Mouse (Mus musculus) monocyte, adult 2 months (primary cell): Measurements from ENCODE around the gene Apom.

ENCODE experiments used
- DNase-seq, 2 experiments: peaks; one replicate each; pipeline ENCODE4 v3.0.0; 2022; ENCODE audit warnings: low spot score in 2 of 2, low read depth in 1 of 2

The Apom gene

DNA sequence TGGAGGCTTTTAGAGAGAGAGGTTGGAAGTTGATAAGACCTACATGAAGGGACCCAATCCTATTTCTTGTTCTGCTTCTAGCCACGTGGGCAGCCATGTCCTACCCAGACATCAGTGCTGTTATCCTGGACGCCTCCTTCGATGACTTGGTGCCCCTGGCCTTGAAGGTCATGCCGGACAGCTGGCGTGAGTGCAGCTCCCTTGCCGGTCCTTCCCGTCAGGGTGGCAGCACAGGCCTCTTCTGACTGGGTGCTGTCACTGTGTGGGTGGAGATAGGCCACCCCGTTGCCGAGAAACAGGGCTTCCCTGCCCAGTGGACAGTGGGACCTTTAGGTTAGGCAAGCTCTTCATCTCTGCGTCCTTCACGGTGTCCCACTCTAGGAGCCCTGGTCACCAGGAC lies 30.7 kb downstream of the Apom start:
- DNase-seq: no peak

DNA sequence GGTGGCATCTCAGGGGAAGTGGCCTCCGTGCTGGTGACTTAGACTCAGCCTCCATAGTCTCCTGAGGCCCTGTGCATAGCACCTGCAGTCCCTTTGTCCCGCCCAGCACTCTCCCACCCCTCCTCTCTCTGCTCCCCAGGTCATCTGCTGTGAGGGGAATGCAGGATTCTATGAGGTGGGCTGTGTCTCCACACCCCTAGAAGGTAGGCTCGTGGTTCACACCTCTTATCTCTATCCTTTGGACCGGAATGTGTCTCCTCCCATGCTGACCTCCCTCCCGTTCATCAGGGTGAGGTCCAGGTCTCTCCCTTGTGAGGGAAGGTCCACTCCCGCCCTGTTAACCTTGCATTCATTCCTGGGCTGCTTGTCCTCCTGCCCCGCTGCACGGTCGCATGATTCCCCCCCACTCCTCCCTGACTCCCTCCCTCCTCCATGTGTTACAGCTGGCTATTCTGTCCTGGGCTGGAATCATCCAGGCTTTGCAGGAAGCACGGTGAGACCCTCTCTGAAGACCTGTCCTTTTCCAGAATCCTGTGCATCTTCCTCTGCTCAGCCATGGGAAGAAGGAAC lies 31.6 kb downstream of the Apom start:
- no peak for DNase-seq

DNA sequence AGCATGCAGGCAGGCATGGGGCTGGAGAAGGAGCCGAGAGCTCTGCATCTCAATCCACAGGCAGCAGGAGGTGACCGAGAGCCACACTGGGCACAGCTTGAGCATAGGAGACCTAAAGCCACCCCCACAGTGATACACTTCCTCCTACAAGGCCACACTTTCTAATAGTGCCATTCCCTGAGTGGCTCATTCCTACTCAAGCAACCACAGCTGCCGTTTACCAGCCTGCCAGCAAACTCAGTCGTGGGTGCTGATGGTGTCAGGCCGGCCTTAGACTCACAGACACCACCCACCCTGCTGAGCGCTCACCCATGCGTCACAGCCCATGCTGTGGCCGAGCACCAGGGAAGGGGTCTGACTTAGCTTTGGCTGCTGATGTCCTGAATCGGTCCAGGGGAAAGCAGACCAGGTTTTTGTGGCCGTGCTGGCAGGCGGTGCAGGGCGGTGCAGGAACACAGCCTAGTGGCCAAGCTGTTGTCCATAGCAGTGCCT lies 34.6 kb downstream of the Apom start:
- no peak for DNase-seq

DNA sequence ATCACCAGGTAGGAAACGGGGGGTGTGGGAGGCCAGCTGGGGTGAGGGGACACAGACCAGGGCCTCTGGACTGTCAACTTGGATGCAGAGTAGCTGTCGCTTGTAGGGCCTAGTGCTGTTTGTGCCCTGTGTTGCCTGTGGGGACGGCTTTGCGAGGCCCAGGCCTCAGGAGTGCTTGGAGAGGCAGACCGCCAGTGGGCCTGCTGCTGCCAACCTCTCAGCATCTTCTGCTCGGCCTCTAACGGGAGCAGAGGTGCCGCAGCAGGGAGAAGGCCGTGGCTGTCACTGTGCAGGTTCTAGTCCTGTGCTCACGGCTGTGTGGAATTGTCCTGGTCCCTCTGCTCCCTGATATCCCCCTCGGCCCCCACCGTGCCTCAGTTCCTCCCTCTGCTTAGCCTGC lies 35.3 kb downstream of the Apom start:
- DNase-seq: no peak

DNA sequence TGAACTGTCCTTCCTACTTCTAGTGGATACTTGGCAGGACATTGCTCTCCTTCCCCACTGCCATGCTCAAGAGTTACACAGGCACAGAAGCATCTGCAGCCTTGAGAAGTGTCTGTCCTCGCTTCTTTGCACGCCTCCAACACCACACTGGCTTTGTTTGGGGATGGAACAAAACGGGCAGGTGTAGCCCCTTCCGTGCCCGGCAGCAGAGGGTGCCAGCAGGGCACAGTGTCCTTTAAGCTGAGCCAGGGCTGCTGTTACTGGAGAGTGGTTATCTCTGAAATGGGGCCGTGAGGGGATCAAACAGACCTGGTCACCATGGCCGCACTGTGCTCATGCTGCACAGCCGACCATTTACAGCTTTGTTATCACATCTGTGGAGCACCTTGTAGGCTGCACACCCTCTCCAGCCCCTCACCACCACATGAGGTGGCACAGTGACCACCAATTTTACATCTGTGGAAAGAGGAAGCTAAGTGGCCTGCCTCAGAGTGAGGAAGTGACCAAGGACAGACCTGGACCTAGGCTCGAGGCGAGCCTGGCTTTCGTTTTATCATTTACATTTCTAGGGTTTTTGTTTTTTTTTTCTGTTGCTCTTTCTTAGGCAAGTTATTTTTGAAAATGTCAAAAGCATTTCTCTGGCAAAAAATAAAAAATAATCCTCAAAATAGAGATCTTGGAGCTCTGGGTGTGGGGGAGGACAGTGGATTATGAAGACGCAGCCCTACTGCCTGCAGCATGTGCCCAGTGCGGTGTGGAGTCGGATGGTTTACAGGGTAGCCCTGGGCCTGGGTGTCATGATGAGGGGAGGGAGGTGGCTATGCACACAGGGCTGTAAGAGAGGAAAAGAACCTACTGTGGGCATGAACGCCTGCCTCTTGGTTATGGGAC lies 37.1 kb downstream of the Apom start:
- no peak for DNase-seq

DNA sequence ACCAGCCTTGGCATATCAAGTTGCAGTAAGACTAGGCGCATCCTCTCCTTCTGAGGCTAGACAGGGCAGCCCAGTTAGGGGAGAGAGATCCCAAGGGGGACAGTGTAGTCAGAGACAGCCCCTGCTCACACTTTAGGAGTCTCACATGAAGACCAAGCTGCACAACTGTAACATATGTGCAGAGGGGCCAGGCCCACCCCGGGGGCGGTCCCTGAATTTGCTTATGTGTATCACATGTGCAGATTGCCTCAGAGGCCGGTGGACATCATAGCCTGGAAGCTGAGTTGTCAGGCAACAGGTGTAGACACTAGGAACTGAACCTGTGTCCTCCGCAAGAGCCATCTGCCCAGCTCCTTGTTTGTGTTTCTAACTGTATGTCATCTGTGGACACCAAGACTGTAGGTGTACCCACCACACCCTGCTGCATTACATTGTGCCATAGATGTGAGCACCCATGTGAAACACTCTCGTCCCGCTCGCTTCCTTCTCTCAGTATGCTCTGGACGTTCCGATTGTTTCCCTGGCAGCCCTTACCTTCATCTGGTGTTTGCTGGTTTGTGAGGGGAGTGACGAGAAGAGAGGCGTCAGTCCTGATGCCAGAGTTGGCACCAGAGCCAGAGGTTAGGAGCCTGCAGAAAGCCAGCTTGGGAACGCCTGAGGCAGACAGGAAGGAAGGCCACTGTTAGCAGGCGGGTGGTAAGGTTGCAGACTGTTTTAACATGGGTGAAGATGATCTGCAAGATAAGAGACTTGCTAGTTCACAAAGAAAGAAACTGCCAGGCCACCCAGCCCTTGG lies 39.2 kb downstream of the Apom start:
- no peak for DNase-seq

DNA sequence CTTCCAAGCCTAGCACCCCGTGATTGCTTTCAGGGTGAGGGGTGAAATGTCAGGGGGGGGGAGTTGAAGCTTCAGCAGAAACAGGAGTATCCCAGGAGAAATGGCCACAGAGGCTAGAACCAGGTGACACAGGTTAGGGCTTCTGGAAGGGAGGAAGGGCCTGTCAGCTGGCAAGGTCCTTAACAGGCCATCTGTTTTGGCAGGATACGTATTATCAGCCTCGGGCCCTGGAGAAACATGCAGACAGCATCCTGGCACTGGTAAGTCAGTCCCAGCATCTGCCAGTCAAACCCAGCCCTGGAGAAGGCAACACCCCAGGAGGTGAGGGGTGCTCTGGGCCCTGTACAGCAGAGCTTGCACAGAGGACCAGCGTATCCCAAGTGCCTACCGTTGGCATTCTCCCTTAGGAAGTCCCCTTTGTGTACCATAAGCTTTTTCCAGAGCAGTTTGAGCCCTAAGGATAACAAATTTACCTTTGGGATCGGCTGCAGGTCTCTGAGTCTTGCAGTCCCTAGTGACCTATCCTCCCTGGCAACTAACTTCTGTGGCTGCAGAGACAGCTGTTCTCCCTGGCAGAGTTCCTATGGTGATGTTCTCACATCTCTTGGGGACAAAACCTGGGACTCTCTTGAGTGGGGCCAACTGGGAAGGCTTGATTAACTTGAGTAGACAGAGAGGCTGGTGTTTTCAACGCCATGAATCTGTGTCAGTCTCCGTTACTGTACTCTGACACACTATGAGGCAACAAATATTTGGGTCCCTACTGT lies 41.5 kb downstream of the Apom start:
- DNase-seq: no peak

DNA sequence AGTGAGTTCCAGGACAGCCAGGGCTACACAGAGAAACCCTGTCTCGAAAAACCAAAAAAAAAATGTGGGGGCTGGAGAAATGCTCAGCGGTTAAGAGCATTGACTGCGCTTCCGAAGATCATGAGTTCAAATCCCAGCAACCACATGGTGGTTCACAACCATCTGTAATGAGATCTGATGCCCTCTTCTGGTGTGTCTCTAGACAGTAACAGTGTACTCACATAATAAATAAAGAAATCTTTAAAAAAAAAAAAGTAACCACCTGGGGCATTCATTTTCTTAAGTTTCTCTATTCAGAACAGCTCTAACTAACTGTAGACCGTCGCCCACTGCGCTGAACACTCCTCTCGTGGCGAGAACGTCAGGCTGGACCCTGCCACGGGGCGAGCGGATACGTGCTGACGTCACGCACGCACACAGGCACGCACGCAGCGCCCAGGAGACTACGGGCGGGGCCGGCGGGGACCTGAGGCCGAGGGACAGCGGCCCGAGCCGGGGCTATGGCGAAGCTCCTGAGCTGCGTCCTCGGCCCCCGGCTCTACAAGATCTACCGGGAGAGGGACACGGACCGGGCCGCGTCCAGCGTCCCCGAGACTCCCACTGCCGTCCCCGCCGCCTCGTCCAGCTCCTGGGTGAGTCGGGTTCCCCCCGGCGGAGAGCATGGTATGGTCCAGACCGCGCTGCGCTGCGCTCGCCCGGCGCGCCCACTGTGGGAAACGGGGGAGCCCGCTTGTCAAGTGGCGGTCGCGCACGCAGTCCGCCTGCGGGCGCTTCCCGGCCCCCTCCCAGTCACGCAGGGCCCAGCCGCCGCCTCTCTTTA lies 42.8 kb downstream of the Apom start, which contains the start of gene Abhd16a:
Abhd16a (plus strand) TSS at position 439 of the 820 bp plus-strand sequence.
- peak; percentile 79 to 92 for DNase-seq

DNA sequence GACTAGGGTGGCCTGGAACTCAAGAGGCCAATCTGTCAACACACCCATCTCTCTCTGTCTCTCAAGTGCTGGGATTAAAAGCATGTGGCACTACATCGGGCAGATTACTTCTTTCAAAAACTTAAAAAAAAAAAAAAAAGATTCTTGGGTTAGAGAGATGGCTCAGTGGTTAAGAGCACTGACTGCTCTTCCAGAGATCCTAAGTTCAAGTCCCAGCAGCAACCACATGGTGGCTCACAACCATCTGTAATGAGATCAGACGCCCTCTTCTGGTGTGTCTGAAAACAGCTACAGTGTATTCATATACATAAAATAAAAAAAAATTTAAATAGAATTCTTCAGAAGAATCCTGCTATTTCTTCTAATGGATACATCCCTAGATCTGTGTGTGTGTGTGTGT lies 43.7 kb downstream of the Apom start:
- DNase-seq: no peak

DNA sequence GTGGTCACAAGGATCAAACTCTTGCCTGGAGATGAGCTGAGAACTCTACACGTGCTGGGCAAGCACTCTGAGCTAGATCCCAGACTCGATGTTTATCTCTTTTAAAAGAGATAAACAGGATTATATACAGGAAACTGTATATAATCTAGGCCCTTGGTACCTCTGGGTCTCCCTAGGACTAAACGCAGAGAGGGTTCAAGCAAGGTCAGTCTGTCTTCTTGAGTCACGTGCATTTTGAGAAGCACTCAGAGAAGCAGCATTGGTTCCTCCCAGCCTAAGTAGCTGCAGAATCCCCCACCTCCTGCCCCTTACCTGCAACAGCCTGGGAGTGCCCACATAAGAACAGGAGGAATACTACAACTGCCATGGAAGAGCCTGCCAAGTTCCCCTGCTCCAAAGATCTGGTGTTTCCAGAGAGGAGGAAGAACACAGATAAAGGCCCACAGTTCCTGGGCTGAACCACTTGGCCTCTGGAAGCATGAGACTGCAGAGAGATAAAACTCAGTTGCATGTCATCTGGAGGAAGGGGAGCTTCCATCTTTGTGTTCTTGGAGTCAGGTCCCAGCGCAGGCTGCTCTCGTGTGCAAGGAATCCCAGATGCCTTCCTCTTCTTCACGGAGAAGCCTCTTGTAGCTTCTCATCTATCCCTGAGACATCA lies 46.5 kb downstream of the Apom start, which contains the start of gene Ly6g6f:
Ly6g6f (minus strand) TSS at position 403 of the 658 bp plus-strand sequence.
- DNase-seq: no peak

DNA sequence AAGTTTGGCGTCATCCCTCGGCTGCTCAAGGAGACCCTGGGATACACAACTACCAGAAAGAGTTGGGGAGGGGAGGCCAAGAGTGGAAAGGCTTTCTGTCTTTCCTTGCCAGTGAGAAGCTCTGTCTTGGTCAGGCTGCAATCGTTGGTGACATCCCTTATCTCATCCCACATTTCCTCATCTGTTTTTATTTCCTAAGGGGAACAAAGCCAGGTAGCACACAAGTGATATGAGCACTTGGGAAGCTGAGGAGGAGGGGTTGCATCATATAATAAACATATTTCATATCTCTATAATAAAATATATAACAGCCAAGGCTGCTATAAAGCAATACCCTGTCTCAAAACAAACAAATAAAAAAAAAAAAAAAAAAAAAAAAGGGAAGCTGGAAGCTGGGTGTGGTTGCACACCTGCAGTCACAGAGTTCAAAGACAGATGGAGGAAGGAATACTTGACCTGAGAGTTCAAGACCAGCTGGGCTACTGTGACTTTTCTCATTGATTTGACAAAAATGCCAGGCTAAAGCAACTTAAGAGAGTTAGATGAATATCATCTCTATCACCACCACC lies 47.8 kb downstream of the Apom start:
- no peak for DNase-seq

DNA sequence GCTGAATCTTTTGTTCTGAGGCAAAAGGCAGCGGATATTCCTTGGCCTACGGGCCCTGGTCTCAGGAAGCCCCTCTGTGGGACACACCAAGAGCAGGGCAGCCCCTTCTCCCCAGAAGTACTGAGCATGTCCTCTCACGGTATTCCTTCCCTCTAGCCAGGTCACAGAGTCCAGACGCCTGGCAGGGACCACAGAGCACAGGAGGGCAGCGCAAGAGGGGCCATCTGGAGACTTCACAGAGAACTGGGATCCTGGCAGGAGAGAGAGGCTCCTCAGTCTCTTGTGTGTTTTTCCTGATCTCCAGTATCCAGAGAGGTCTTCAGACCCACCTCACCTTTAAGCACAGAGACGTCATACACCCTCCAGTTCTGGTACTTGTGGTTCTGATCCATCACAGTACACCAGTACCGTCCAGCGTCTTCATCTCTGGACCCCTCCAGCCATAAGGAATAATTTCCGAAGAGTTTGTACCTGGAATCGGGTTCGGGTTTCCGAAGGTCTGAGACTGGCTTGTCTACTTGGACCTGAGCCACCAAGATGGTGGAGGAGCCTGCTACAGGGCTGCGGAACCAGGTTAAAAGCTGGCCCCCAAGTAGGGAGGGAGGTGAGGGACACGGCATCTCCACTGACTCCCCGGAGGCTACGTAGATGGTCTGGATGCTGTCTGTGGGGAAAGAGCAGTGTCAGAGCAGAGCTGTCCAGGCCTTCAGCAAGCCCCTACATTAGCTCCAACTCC lies 48.8 kb downstream of the Apom start:
- DNase-seq: no peak

DNA sequence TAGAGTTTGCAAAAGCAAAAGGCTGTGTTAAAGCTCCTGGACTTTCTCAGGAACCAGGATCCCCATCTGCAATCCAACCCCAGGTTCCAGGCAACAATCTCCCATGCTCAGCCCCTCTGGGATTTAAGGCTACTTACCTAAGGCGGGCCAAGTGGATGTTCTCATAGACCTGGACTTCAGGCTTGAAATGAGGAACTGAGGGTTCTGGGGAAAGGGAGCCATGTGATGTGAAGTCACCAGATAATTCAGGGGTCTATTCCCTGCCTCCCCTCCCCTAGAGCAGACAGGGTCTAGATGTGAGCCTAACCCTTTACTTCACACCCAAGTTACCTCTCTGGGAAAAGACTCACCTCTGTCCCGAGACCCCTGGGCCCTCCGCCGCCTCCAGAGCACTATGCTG lies 51.1 kb downstream of the Apom start:
- no peak for DNase-seq

DNA sequence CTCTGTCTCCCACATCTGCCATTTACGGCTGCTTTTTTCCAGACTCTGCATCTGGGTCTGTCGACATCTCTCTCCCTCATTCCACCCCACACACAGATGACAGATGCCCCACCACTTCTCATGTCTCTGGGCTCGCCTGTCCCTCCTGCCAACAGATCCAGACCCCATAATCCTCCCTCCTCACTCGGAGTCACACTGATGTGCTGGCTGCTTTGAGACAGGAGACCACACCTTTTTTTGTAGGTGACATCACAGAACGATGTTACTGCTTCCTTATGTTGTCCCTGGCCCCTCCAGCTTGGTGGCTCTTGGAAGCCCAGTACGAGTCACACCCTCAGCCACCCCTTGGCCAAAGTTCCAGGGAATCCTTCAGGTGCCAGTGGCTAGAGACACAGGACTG lies 51.6 kb downstream of the Apom start:
- DNase-seq: no peak

DNA sequence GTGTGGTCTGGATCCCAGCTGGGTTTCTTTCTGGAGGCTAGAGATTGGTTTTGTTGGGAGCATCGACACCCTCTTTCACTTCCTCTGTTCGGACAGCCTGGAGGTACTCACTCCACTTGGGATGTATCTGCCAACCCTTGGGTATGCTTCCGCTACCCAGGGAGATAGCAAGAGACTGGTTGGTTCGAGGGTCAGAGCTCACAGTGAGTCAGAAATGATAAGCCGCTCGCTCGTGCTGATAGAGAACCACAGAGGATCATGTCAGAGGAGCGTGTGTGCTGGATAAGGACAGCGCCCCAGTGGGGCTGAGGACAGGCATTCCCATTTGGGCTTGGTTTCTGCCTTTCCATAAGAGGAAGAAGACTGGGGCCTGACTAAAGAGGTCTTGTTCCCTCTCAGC lies 52.1 kb downstream of the Apom start:
- no peak for DNase-seq
